Mouse (Mus musculus) ES-E14 (cell line): ENCODE results near the gene Gbp8. TPM values are rescaled to one million over a fixed set of nuclear protein-coding genes. Genes with fewer than 3 reads are reported as not detected.

Experiments
- DNase-seq: peaks from one replicate; pipeline ENCODE4 v3.0.0-alpha.2; 2013; ENCODE audit warnings: low read depth, low spot score
- H3K27ac ChIP-seq: 2 replicates; pipeline ENCODE4 v1.5.1; 2012; ENCODE audit warnings: low read depth, mild to moderate bottlenecking, low read length, moderate library complexity, mixed read lengths; ENCODE audit not compliant: poor library complexity, insufficient read depth, severe bottlenecking
- H3K36me3 ChIP-seq: 2 replicates; pipeline ENCODE4 v1.6.1; 2012; ENCODE audit warnings: mild to moderate bottlenecking, low read length, moderate library complexity, mixed read lengths; ENCODE audit not compliant: control insufficient read depth, poor library complexity, insufficient read depth, severe bottlenecking
- H3K4me1 ChIP-seq, 2 experiments: fragments of 150-350 bp in 1 of 2; sonication (generic) in 1 of 2; 2 replicates each; pipeline ENCODE4 v1.6.1; 2012; ENCODE audit warnings: low read length in 2 of 2, mild to moderate bottlenecking in 1 of 2, mixed read lengths in 1 of 2; ENCODE audit not compliant: control insufficient read depth in 2 of 2, insufficient read depth in 2 of 2, poor library complexity in 1 of 2
- H3K4me3 ChIP-seq, 2 experiments: fragments of 150-350 bp in 1 of 2; sonication (generic) in 1 of 2; 2 replicates each; pipeline ENCODE4 v1.5.1; 2012; ENCODE audit warnings: low read length in 2 of 2, low read depth in 1 of 2, mild to moderate bottlenecking in 1 of 2, mixed read lengths in 1 of 2; ENCODE audit not compliant: insufficient read depth in 1 of 2, poor library complexity in 1 of 2, severe bottlenecking in 1 of 2
- H3K9ac ChIP-seq: 2 replicates; pipeline ENCODE4 v1.6.1; 2012; ENCODE audit warnings: low read depth, mild to moderate bottlenecking, low read length, mixed read lengths; ENCODE audit not compliant: poor library complexity, insufficient read depth, severe bottlenecking
- H3K9me3 ChIP-seq: fragments of 150-350 bp; sonication (generic); 2 replicates; pipeline ENCODE4 v1.6.1; 2012; ENCODE audit warnings: low read depth, mild to moderate bottlenecking, low read length; ENCODE audit not compliant: control insufficient read depth, insufficient read depth
- CHD2 ChIP-seq: IDR thresholded peaks from 2 replicates; pipeline ENCODE4 v1.6.1; 2014; ENCODE audit warnings: mild to moderate bottlenecking, low read depth, low read length, inconsistent platforms
- HCFC1 ChIP-seq: IDR thresholded peaks from 2 replicates; pipeline ENCODE4 v1.6.1; 2012; ENCODE audit warnings: low read length, inconsistent platforms, borderline replicate concordance; ENCODE audit not compliant: insufficient read depth
- MAFK ChIP-seq: IDR thresholded peaks from 2 replicates; pipeline ENCODE4 v1.6.1; 2014; ENCODE audit warnings: mild to moderate bottlenecking, low read depth, low read length, inconsistent platforms; ENCODE audit not compliant: insufficient read depth
- ZC3H11A ChIP-seq: IDR thresholded peaks from 2 replicates; pipeline ENCODE4 v1.6.1; 2012; ENCODE audit warnings: low read depth, mild to moderate bottlenecking, inconsistent platforms, low read length, borderline replicate concordance
- ZNF384 ChIP-seq: IDR thresholded peaks from 2 replicates; pipeline ENCODE4 v1.6.1; 2012; ENCODE audit warnings: low read depth, low read length, inconsistent platforms
- in situ Hi-C, 2 experiments: fragments of 600-800 bp; cut with MboI; formaldehyde crosslinking; loops; one replicate each; pipeline ENCODE4 v1.15.1; 2025; ENCODE audit warnings: low sequenced_read_pairs in 2 of 2, inconsistent platforms in 1 of 2; ENCODE audit not compliant: unreplicated experiment in 2 of 2
- total RNA-seq: library from RNA; depleted of rRNA; stranded (reverse); fragments of 300-350 nt; gene quantifications from 2 replicates; pipeline ENCODE4 v1.2.3, GENCODE M21; 2012; rRNA removed

Gbp8 gene
- total RNA-seq, 1 experiment: 0.22 TPM

DNA sequence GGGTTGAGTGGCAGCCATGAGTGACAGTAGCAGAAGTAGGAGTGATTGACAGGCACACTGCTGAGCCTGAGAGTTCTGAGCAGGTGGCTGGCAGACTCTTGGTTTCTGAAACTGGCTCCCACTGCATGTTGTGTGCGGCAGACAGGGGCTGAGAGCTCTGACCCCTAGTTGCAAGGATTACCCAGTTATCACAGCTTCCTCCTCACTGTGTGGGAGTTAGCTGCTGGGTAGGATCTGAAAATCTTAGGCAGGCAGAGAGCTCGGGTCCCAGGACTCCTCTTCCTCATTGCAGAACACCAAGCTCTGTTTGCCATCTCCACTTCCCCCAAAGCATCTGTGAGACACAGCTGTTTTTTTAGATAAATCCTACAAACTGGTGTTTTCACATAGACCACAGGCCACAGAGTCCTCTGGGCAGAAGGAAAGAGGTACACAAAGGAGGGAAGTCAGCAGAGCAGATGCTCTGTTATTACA is 160.3 kb downstream of the Gbp8 start:
- Histone ChIP-seq H3K9ac (no peak overlapping the region), H3K27ac (no peak overlapping the region), H3K9me3 (no peaks in the 10 kb centered on the region), H3K36me3 (no peaks in the 10 kb centered on the region), H3K4me1 (peaks cover 0 to 2% of the 10 kb centered on the region in 2 experiments; a peak in 1 of 4 replicates), H3K4me3 (no peak overlapping the region)
- in situ Hi-C loops: no loop called here
- TF ChIP-seq CHD2 (no peak), MAFK (no peak), ZC3H11A (no peak), HCFC1 (no peak), ZNF384 (no peak)
- DNase-seq: no peak

Other genes starting within 250 kb of the Gbp8 start
- gene Abcg3, start 156.8 kb downstream of the Gbp8 start, total RNA-seq: 0.74 and 0.89 TPM in 2 replicates
- 0.79 and 1.5 TPM in 2 replicates for gene Gbp9, start within 50 bp of the Gbp8 start, total RNA-seq
- gene Gbp4, start within 50 bp of the Gbp8 start, total RNA-seq: 1.5 and 1.9 TPM in 2 replicates
- gene Gbp10, start 100.0 kb upstream of the Gbp8 start, total RNA-seq: 0.22 TPM in 1 of 2 replicates, not detected in the other
- not detected in 2 replicates for gene Gm43302, start 154.2 kb upstream of the Gbp8 start, total RNA-seq
- 0.11 TPM in 1 of 2 replicates, not detected in the other for gene Gbp6, start 154.2 kb upstream of the Gbp8 start, total RNA-seq